Mouse (Mus musculus) central nervous system, embryonic 11.5 days (tissue): ENCODE results near the gene Nenf. TPM values are rescaled to one million over a fixed set of nuclear protein-coding genes. Genes with fewer than 3 reads are reported as not detected.

Experiments
- polyA plus RNA-seq: library from polyadenylated mRNA; depleted of rRNA; stranded (reverse); fragments of >200 nt; gene quantifications from 2 replicates; pipeline ENCODE4 v1.2.3, GENCODE M21; 2012; rRNA removed

Nenf gene
- polyA plus RNA-seq, result 72.0 and 76.3 TPM in 2 replicates

DNA sequence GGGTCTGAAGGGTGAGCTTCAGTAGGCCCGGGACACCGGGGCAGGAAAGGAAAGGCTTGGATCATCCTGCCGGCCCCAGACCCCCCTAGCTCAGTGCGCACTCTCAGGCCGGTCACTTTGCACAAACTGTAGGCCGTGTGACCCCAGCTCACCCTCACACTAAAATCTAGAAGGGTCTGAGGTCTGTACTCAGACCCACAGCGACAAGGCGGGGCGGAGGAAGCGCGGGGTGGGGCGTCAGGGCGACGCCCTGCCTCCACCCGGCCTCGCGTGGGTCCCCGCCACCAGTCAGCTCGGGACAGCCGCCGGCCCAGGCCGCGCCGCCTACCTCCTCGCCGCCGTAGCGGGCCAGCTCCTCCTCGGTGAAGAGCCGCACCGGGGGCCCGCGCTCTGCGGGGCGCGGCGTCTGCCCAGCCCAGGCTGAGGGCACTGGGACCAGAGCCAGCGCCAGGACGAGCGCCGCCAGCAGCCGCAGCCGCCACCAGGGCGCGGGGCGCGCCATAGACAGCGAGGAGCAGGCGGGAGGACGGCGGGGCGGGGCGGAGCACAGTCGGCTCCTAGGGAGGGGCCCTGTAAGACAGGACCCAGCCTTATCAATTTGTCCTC lies at the start of gene Nenf:
Gene Nenf, minus strand, starts transcription at position 604 of the 606 bp plus-strand sequence.

DNA sequence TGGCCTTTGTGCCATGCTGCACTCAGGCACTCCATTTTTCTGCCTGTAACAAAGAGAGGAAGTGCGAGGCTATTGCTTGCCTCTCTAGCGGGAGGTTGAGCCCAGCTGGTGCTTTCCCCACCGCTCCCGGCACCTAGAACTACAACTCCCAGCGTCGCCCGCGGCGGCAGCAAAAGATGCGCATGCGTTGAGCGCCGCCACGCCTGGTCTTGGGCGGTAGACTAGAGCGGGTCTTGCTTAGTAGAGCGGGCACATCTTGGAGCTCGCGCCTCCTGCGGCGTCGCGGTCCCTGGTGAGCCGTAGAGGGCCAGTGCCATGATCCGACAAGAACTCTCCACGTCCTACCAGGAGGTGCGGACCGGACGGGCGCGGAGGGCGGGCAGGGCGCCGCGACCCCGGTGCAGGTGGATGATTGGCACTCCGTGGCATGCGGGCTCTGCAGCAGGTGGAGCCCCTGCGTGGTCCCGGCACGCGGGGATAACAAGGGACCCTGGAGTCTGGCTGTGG lies 7.8 kb upstream of the Nenf start, which contains the start of gene Tmem206:
Gene Tmem206, plus strand, starts transcription at position 187 of the 507 bp plus-strand sequence.

Other genes with a start within 250 kb of the Nenf start
- gene Batf3, start 220.3 kb downstream of the Nenf start, polyA plus RNA-seq, result 5.3 and 8.0 TPM in 2 replicates
- gene Fam71a, start 153.4 kb downstream of the Nenf start, polyA plus RNA-seq, result not detected in 2 replicates
- gene Atf3, start 100.2 kb downstream of the Nenf start, polyA plus RNA-seq, result 1.8 and 3.9 TPM in 2 replicates
- gene Tmem206, start 7.7 kb upstream of the Nenf start, polyA plus RNA-seq, result 15.3 and 20.6 TPM in 2 replicates
- 25.8 and 30.2 TPM in 2 replicates for gene Ppp2r5a, start 85.1 kb upstream of the Nenf start, polyA plus RNA-seq